Mouse (Mus musculus) heart, embryonic 15.5 days (tissue): ENCODE data around the gene Zbtb42. TPM values are rescaled to one million over a fixed set of nuclear protein-coding genes. Genes with fewer than 3 reads are reported as not detected.

Experiments used
- ATAC-seq: fragments of 200-750 bp; cut with Nextera tagmentation; replicated peaks from 2 replicates; pipeline ENCODE4 v1.8.0; 2017; ENCODE audit warnings: low read depth, moderate TSS enrichment; ENCODE audit not compliant: insufficient number of reproducible peaks, insufficient read depth, low FRiP score
- H3K27ac ChIP-seq: fragments of 300-500 bp; sonication (generic); 2 replicates; pipeline ENCODE4 v1.5.1; 2015; ENCODE audit warnings: mild to moderate bottlenecking, inconsistent platforms
- H3K27me3 ChIP-seq: fragments of 300-500 bp; sonication (generic); 2 replicates; pipeline ENCODE4 v1.6.1; 2015; ENCODE audit warnings: inconsistent platforms
- H3K36me3 ChIP-seq: fragments of 300-500 bp; sonication (generic); 2 replicates; pipeline ENCODE4 v1.6.1; 2015; ENCODE audit warnings: mild to moderate bottlenecking, inconsistent platforms
- H3K4me1 ChIP-seq: fragments of 300-500 bp; sonication (generic); replicated peaks from 2 replicates; pipeline ENCODE4 v1.6.1; 2015; ENCODE audit warnings: inconsistent platforms
- H3K4me2 ChIP-seq: fragments of 300-500 bp; sonication (generic); 2 replicates; pipeline ENCODE4 v1.6.1; 2015; ENCODE audit warnings: inconsistent platforms, mild to moderate bottlenecking, moderate library complexity
- H3K4me3 ChIP-seq: fragments of 300-500 bp; sonication (generic); 2 replicates; pipeline ENCODE4 v1.5.1; 2015; ENCODE audit warnings: mild to moderate bottlenecking, inconsistent platforms
- H3K9ac ChIP-seq: fragments of 300-500 bp; sonication (generic); 2 replicates; pipeline ENCODE4 v1.6.1; 2015; ENCODE audit warnings: mild to moderate bottlenecking, inconsistent platforms
- H3K9me3 ChIP-seq: fragments of 300-500 bp; sonication (generic); replicated peaks from 2 replicates; pipeline ENCODE4 v1.6.1; 2016; ENCODE audit warnings: inconsistent platforms
- WGBS: fragments of 180-500 bp; shearing (Covaris S2); methylation state at CpG from one replicate; pipeline ENCODE4 v1.1.7; 2015; ENCODE audit warnings: mixed read lengths; 5-methylcytosine and 5-hydroxymethylcytosine counted together
- polyA plus RNA-seq: library from polyadenylated mRNA; unstranded; fragments of >200 nt; fragmentation: Nextera tagmentation; extraction: Ambion mirVana; gene quantifications from 2 replicates; pipeline ENCODE4 v1.2.1, GENCODE M21; 2015

Zbtb42 gene
- polyA plus RNA-seq, result 4.8 and 7.6 TPM in 2 replicates

DNA sequence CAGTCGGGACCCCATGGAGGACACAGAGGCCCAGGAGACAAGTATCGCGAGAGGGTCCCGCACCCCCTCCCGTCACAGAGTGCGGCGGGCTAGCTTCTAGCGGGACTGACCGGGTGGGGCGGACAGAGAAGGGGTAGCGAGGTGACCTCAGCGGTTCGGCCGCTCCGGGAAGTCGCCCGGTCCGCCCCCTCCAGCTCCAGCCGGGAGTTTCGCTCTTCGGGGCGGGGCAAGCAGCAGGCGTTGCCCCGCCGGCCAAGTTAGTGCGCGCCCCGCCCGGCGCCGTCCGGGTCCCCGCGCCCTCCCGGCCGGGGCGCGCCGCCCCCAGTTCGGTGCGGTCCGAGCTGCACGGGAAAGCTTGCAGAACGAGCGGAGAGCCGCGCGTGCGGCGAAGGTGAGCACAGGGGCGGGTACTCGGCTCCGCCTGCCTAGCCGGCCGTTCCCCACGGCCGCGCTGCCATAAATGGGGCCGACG lies at the start of gene Zbtb42:
Gene Zbtb42 (plus strand): TSS at position 274 of the 472 bp plus-strand sequence.
- ATAC-seq, result peak; percentile 33
- H3K27me3 ChIP-seq, result peaks cover 21% of the 10 kb centered on the region
- peaks cover 42% of the 10 kb centered on the region for H3K4me1 ChIP-seq
- H3K27ac ChIP-seq, result peak within 1 kb of the TSS; percentile 86
- H3K9ac ChIP-seq, result peak within 1 kb of the TSS; percentile 81
- H3K9me3 ChIP-seq, result no peaks in the 10 kb centered on the region
- H3K4me2 ChIP-seq, result peak within 1 kb of the TSS; percentile 89
- H3K36me3 ChIP-seq, result no peaks in the 10 kb centered on the region
- 1% methylated on average over 43 of the region's 60 CpGs for WGBS
- H3K4me3 ChIP-seq, result peak within 1 kb of the TSS; percentile 85

GRCm38 (mm10) chr12:112628928-112629721 lies 49.5 kb upstream of the Zbtb42 start:
- Histone ChIP-seq H3K27me3 (no peaks in the 10 kb centered on the region), H3K4me2 (peak overlapping the region; percentile 63), H3K4me1 (peaks cover 39% of the 10 kb centered on the region), H3K4me3 (peak overlapping the region; percentile 33), H3K9ac (peak overlapping the region; percentile 39; the same call in 1 of the 2 replicates), H3K36me3 (no peaks in the 10 kb centered on the region), H3K27ac (peak overlapping the region; percentile 57), H3K9me3 (no peaks in the 10 kb centered on the region)
- ATAC-seq, result peak; percentile 85
- WGBS, result 15% methylated on average over 19 of the region's 19 CpGs

GRCm38 (mm10) chr12:112630029-112630428 lies 48.6 kb upstream of the Zbtb42 start:
- Histone ChIP-seq H3K9me3 (no peaks in the 10 kb centered on the region), H3K36me3 (no peaks in the 10 kb centered on the region), H3K27ac (no peak overlapping the region), H3K4me3 (no peak overlapping the region), H3K9ac (no peak overlapping the region), H3K4me1 (peaks cover 36% of the 10 kb centered on the region), H3K27me3 (no peaks in the 10 kb centered on the region), H3K4me2 (no peak overlapping the region)
- no peak for ATAC-seq
- 92% methylated on average over 12 of the region's 12 CpGs for WGBS

DNA sequence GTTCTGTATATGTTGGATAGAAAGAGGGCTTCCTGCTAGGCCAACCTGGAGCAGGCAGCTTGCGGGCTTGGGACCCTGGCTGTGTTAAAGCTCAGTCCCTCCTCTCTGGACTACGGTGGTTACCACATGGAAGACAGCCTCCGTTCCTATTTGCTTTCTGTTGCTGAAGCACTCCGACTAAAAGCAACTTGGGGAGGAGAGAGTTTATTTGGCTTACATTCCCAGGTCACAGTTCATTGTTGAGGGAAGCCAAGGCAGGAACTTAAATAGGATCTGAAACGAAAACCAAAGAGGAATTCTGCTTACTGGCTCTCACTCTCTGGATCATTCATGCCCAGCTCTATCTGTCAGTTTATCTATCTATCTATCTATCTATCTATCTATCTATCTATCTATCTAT lies 47.8 kb upstream of the Zbtb42 start:
- Histone ChIP-seq H3K4me3 (no peak overlapping the region), H3K27me3 (no peaks in the 10 kb centered on the region), H3K9me3 (no peaks in the 10 kb centered on the region), H3K9ac (no peak overlapping the region), H3K27ac (no peak overlapping the region), H3K4me1 (peaks cover 35% of the 10 kb centered on the region), H3K4me2 (no peak overlapping the region), H3K36me3 (no peaks in the 10 kb centered on the region; the same call in 1 of the 2 replicates)
- ATAC-seq, result no peak
- 76% methylated on average over 5 of the region's 5 CpGs for WGBS

DNA sequence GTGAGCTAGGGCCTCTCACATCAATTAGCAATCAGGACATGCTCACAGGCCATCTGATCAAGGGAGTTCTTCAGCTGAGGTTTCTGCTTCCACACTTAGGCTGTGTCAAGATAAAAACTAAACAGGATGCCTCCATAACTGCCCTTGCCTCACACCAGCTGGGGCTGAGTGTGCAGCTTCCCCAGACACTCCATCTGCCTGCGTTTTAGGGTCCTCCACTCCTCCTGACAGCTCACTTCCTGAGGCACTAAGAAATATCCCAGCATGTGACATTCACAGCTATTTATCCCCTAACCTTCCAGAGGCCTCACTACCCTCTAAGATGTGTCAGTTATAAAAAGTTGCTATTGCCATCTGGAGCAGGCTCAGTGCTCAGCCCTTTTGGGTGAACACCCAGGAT lies 47.2 kb upstream of the Zbtb42 start:
- H3K4me1 ChIP-seq, result peaks cover 28% of the 10 kb centered on the region
- H3K36me3 ChIP-seq, result peaks cover 6% of the 10 kb centered on the region; the same call in 1 of the 2 replicates
- no peak overlapping the region for H3K4me2 ChIP-seq
- no peak overlapping the region for H3K27ac ChIP-seq
- no peak overlapping the region for H3K4me3 ChIP-seq
- H3K9me3 ChIP-seq, result no peaks in the 10 kb centered on the region
- WGBS, result 19% methylated on average over 1 of the region's 1 CpGs
- H3K27me3 ChIP-seq, result no peaks in the 10 kb centered on the region
- no peak for ATAC-seq
- H3K9ac ChIP-seq, result no peak overlapping the region

DNA sequence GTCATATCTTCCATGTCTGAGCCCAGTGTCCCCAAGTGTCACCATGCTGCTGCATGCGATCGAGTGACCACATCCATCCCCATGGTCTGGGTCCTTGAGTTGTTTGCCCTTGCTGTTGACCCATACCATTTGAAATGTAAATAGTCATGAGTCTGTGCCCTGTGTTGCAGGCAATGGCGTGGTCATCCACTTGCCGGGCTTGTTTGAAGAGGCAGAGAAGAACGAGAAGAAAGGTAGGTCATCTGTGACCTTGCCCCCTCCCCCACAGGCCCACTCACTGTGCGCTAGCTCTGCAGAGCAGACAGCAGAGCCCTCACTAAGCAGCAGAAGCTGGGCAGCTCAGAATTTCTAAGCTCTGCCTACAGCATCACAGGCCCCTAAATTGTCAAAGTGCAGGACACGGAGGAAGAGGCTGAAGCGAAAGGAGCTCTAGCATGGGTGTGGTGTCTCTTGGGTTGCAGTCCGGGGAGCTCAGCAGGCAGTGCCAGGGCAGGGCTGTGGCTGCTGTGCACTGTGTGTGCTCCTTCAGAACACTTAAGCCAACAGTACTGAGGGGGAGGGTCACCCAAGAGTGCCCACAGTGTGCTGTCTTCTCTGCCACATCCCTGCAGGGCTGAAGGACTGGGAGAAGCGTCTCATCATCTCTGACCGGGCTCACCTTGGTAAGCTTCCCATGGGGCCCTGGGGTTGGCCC lies 46.4 kb upstream of the Zbtb42 start:
- 72% methylated on average over 11 of the region's 11 CpGs for WGBS
- ATAC-seq, result no peak
- Histone ChIP-seq H3K4me3 (no peak overlapping the region), H3K27me3 (no peaks in the 10 kb centered on the region), H3K36me3 (peaks cover 6% of the 10 kb centered on the region; the same call in 1 of the 2 replicates), H3K4me2 (no peak overlapping the region), H3K9me3 (no peaks in the 10 kb centered on the region), H3K4me1 (peaks cover 26% of the 10 kb centered on the region), H3K9ac (no peak overlapping the region), H3K27ac (no peak overlapping the region)

DNA sequence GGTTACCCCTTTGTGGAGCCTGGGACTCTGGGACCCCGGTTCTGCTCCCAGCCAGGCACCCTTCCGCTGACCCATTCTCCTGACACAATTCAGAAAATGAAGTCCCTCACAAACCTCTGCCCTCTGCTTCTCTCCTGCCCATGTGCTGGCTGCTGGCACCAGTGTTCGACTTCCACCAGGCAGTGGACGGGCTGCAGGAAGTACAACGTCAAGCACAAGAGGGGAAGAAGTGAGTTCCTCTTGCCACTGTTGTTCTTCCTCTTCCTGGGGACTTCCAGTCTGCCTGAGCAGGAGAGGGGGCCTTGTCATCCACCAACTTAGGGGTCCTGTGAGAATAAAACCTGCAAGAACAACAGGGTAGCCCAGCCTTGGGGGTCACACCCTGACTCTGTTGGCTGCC lies 45.7 kb upstream of the Zbtb42 start:
- no peak overlapping the region for H3K27ac ChIP-seq

GRCm38 (mm10) chr12:112633686-112634085 lies 44.9 kb upstream of the Zbtb42 start:
- Histone ChIP-seq H3K9ac (no peak overlapping the region), H3K4me1 (peaks cover 12% of the 10 kb centered on the region), H3K27me3 (no peaks in the 10 kb centered on the region), H3K36me3 (peaks cover 6% of the 10 kb centered on the region; the same call in 1 of the 2 replicates), H3K4me3 (no peak overlapping the region), H3K9me3 (no peaks in the 10 kb centered on the region), H3K27ac (no peak overlapping the region), H3K4me2 (no peak overlapping the region)
- no peak for ATAC-seq
- 66% methylated on average over 9 of the region's 9 CpGs for WGBS

More for the DNA sequence above, 45.7 kb upstream of the Zbtb42 start:
- no peaks in the 10 kb centered on the region for H3K9me3 ChIP-seq
- no peak overlapping the region for H3K4me2 ChIP-seq
- no peak overlapping the region for H3K4me3 ChIP-seq
- 79% methylated on average over 5 of the region's 5 CpGs for WGBS
- H3K36me3 ChIP-seq, result peaks cover 6% of the 10 kb centered on the region; the same call in 1 of the 2 replicates
- H3K9ac ChIP-seq, result no peak overlapping the region
- no peak for ATAC-seq
- peaks cover 20% of the 10 kb centered on the region for H3K4me1 ChIP-seq
- no peaks in the 10 kb centered on the region for H3K27me3 ChIP-seq

GRCm38 (mm10) chr12:112639526-112639925 lies 39.1 kb upstream of the Zbtb42 start:
- no peak for ATAC-seq
- H3K9me3 ChIP-seq, result no peaks in the 10 kb centered on the region
- H3K27me3 ChIP-seq, result no peaks in the 10 kb centered on the region
- no peak overlapping the region for H3K4me3 ChIP-seq
- H3K4me1 ChIP-seq, result peaks cover 7% of the 10 kb centered on the region
- H3K36me3 ChIP-seq, result peaks cover 13% of the 10 kb centered on the region; the same call in 1 of the 2 replicates
- H3K27ac ChIP-seq, result no peak overlapping the region
- no peak overlapping the region for H3K9ac ChIP-seq
- no peak overlapping the region for H3K4me2 ChIP-seq
- WGBS, result 82% methylated on average over 10 of the region's 10 CpGs

GRCm38 (mm10) chr12:112643126-112643525 lies 35.5 kb upstream of the Zbtb42 start:
- Histone ChIP-seq H3K9ac (no peak overlapping the region), H3K9me3 (no peaks in the 10 kb centered on the region), H3K36me3 (peaks cover 17% of the 10 kb centered on the region; the same call in 1 of the 2 replicates), H3K4me2 (no peak overlapping the region), H3K4me1 (peaks cover 23% of the 10 kb centered on the region), H3K27me3 (no peaks in the 10 kb centered on the region), H3K4me3 (no peak overlapping the region), H3K27ac (no peak overlapping the region)
- no peak for ATAC-seq
- WGBS, result 83% methylated on average over 6 of the region's 6 CpGs

DNA sequence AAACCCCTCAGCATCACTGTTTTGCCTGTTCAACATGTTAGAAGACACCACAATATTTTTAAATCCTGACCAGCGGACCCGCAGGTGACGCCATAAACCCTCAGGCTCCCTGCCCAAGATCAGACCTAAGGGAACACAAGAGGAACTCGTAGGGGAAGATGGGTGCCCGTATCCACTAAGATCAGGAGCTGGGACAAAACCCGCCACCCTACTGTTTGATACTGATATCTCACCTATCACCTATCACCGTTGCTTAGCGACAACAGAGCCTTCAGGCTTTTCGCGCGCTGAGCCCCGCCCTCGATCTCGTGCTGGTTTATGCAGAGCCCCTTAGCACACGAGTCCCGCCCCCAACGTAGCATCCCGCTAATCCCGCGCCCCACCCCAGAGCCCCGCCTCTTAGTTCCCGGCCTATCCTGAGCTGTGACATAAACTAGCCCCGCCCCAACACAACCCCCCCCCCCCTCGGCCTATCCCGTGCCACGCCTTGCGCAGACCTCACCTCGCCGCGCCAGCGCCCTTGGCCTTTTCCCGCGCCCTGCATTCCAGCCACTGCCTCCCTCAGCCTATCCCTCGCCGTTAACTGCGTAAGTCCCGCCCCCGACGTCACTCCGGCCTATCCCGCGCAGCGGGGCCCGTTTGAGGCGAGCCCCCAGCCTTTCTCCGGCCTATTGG lies 34.3 kb upstream of the Zbtb42 start, which contains the start of gene Siva1:
Gene Siva1 (plus strand): TSS at position 500 of the 675 bp plus-strand sequence.
- Histone ChIP-seq H3K9ac (peak within 1 kb of the TSS; percentile 78), H3K4me2 (peak within 1 kb of the TSS; percentile 96)

More for the DNA sequence above, 34.3 kb upstream of the Zbtb42 start, which contains the start of gene Siva1:
- Histone ChIP-seq H3K27me3 (no peaks in the 10 kb centered on the region), H3K9me3 (no peaks in the 10 kb centered on the region), H3K4me3 (peak within 1 kb of the TSS; percentile 86), H3K27ac (peak within 1 kb of the TSS; percentile 82), H3K4me1 (peaks cover 23% of the 10 kb centered on the region), H3K36me3 (peaks cover 28% of the 10 kb centered on the region; the same call in 1 of the 2 replicates)
- ATAC-seq, result peak; percentile 98
- WGBS, result 2% methylated on average over 44 of the region's 46 CpGs
